Comparison of ENCODE assay signal across 13 mouse cellular contexts in the genomic region with DNA sequence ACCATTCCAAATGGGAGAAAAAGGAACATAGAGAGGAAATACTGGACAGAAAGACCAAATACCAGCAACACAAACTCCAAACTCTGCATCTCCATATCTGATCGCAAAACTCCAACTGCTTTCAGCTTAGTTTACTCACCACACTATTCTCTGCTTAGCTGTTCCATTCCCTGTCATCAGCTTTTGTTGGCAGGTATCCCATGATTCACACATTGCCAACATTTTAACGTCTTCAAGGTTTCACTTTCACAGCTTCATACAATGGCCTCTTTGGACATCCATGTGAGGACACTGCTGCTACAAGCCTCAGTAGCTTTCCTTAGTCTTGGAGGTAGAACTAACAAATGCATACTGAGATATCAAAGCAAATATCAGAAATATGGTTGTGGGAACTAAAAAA.
"Had no signal": no experiment of that assay in that cellular context is flagged by ENCODE, and none has a peak within 500 bp of the region (broad histone marks: within the 10 kb centered on the region; RNA-seq: fewer than 3 reads in every experiment).

No protein-coding gene starts in this region.

- DNase-seq: gastrocnemius, postnatal 14 days; gastrocnemius, postnatal 36 days; heart, adult 11 months; heart, adult 2 months; heart, postnatal 14 days; heart, postnatal 36 days; kidney, adult 11 months; kidney, adult 2 months; kidney, postnatal 14 days; kidney, postnatal 36 days; layer of hippocampus, adult 9-11 months; layer of hippocampus, postnatal 36 days; left cerebral cortex, postnatal 4 days had no signal
